Mouse (Mus musculus) ES-Bruce4 (cell line): ENCODE results near the gene C530008M17Rik.

ENCODE experiments used
- CTCF ChIP-seq: IDR thresholded peaks from one replicate; pipeline ENCODE4 v1.8.1; 2011; ENCODE audit warnings: low read depth, low read length
- EP300 ChIP-seq: IDR thresholded peaks from 2 replicates; pipeline ENCODE4 v1.6.1; 2011; ENCODE audit warnings: low read depth, low read length; ENCODE audit not compliant: insufficient read depth

GRCm38 (mm10) chr5:76656212-76656611, at the start of gene C530008M17Rik:
- TF ChIP-seq EP300 (no peak), CTCF (no peak)
